Mouse (Mus musculus): Measurements from ENCODE around the gene Trip6.

GRCm38 (mm10) chr5:137263897-137264720 is 50.1 kb downstream of the Trip6 start:
- TF ChIP-seq CTCF (IDR thresholded peaks at IDR 0.05; ENCODE audit: low read depth) (no peak), EP300 (IDR thresholded peaks at IDR 0.05; ENCODE audit: low read depth) (no peak)
